Mouse (Mus musculus): ENCODE measurements around the gene Piezo1.
A peak's percentile ranks its signal among the peaks of the same experiment; 100 is the strongest.

The Piezo1 gene

DNA sequence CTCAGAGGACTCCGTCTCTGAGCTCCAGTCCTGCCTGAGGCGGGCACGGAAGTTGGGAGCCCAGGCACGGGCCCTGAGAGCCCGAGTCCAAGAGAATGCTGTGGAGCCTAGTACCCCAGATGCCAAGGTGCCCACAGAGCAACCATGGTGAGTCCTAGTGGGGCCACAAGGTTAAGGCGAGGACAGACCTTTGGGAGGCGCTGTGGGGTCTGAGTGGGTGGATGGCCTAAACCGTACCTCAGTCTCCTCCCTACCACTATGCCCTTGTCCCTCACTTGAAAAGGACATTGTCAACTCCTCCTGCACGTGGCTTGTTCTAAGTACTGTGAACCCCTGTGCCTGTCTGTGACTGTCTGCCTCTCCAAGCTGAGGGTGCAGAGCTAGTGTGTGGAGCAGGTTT lies 18.2 kb upstream of the Piezo1 start:
- no peak for DNase-seq

DNA sequence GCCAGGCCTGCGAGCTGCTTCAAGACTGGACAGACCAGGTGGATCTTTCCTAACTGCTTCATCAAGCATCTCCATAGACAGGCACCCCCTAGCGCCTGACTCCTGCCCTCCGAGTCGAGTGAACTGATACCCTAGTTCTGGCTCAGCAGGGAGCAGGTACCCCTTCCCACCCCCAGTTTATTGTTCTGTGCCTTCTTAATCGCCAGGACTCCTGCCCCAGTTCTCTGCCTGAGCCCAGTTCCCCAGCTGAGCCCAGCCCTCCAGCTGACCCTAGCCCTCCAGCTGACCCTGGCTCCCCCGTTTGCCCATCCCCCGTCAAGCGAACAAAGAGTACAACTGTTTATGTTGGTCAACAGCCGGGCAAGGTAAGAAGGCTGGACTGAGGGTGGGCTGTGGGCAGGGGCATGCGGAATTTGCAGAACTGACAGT lies 17.8 kb upstream of the Piezo1 start:
- no peak for DNase-seq

DNA sequence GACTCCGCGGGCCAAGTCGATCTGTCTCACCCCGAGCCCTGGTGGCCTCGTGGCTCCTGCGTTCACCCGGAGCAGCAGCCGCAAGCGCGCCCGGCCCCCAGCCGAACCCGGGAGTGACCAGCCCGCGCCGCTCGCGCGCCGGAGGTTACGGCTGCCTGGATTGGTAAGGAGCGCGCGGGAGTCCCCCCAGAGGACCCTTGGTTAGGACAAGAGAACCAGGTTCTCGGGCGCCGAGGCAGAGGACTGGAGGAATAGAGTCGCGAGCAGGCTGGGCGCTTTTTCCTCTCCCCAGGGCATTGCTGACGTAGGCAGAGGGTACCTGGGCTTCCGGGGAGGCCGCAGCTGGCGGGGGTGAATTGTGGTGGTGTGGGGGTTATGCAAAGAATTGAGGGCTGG lies 17.0 kb upstream of the Piezo1 start:
- DNase-seq = no peak

DNA sequence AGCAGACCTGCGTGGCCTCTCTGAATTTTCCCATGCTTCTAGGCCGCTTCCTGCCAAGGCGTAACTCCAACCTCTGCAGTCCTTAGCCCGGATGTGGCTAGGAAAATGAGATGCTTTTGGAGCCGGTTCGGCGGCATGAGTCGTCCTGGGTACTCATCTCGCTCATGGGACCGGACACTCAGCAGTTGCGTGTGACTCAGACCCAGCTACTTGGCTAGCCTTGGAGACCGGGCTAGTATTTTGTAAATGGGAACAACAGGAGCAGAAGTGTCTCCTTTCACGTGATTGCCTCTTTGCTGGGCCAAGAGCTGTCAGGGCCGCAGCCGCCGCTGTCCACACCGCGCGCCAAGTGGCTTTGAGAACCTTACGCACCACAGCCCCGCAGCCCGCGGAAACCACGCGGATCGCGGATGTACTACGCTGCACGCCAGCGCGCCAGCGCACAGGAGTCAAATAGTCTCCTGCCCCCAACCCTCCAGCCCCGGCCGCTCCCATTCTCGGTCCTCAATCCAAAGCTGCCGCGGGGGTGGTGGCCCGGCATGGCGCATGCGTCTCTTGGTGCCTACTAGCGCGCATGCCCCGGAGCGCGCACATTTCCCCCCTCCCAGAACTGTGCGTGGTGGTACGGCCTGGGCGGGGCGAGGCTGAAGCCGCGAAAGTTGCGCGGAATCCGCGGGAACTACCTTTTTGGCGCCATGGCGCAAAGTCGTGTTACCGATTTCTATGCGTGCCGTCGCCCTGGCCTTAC lies 16.4 kb upstream of the Piezo1 start, which contains the start of gene Cdt1:
Gene Cdt1 (plus strand): TSS at position 655 of the 748 bp plus-strand sequence.
- DNase-seq = peak; percentile 95

DNA sequence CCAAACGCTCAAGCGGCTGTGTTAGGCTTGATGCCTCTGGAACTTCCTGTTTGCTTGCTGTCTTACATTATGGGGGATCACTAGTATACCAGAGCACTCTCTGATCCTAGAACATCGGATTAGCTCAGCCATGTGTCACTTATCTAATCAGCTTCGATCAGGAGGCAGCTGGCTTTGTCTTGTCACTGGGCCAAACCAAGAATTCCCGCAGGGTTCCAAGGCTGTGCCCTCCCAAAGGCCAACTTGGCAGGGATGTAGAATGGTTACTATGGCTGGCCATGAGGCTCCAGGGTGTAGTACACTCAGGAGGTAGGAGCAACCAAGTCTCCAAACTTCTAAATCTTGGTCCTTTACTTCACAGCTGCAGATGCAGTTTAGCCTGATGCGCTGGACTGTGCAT lies 15.6 kb upstream of the Piezo1 start:
- DNase-seq = no peak

DNA sequence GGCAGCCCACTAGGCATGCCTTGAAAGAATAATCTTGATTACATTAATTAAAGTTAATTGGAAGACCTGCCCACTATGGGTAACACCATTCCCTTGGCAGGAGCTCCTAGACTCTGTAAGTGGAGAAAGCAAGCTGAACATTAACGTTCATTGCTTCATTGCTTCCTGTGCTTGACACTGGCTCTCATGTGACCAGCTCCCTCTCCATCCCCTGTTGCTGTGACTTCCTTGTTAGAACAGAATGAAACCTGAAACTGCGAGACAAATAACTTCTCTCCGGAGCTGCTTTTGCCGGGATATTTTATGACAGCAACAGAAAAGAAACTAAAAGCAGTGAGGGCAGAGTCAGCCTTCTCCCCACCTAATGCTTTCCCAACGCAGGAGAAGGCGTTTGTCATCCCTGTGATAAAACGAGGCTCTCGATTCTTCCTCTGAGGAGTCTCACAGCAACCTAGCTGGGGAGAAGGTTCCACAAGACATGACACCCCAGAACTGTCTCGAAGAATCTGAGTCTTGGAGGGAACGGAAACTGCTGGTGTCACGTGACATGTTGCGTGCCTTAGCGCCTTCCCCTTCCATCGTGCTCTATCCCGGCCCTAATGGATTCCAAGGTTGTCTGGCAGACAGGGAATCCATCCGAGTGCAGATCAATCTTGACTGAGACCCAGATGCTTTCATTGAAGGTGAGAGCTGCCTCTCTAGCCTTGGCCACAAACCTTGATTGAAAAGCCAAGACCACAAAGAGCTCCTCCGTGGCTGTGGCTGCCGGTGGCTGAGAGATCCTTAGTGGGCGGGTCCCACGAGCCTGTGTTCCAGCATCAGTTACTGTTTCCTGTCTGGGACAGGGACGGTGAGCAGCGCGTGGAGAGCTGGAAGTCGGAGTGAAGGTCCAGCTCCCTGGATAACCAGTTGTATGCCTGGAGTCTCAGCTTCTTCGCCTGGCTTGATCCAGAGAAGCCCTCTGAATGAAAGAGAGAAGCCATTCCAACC lies 13.5 kb upstream of the Piezo1 start:
- no peak for DNase-seq

DNA sequence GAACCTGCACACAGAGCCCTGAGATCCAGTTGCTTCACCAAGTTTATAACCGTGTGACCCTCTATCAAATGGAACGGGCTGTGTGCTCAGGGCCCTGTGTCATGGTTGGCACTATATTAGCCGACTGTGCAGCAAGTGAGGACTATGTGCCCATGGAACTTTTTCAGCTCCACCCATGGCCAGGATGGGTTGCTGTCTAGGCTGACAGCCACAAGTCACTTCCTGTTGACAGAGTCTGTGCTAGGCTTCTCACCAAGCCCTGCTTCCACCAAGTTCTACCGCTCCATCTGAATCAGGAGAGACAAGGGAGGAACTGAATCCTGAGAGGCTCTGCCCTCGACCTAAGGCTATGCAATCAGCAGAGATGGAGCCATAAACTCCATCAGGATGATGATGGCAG lies 10.1 kb upstream of the Piezo1 start:
- DNase-seq = no peak

DNA sequence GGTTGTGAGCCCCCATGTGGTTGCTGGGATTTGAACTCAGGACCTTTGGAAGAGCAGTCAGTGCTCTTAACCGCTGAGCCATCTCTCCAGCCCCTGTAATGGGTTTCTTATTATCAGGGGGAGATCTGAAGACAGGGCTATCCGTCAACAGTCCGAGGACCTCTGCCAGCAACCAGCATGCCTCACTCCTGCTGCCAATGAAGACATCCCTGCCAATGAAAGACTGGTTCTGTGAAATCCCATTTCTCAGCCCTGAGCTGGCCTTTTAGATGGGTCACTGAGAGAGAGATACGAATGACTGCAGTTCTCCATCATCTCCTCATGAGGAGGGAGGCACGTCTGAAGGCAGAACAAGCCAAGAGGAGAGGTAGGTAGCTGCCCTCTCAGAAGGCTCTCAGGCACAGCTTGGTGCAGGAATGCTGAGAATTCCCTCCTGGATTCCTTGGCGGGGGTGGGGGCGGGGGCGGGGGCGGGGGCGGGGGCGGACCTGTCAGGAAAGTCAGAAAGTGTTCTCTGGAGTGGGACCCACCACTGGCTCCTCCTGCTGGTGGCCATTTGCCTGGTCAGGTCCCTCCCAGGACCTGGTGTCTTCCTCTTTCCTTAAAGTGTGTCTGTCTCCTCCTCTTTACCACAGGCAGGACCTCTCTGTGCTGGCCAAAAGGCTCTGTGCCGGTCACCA lies 7.7 kb upstream of the Piezo1 start:
- no peak for DNase-seq

DNA sequence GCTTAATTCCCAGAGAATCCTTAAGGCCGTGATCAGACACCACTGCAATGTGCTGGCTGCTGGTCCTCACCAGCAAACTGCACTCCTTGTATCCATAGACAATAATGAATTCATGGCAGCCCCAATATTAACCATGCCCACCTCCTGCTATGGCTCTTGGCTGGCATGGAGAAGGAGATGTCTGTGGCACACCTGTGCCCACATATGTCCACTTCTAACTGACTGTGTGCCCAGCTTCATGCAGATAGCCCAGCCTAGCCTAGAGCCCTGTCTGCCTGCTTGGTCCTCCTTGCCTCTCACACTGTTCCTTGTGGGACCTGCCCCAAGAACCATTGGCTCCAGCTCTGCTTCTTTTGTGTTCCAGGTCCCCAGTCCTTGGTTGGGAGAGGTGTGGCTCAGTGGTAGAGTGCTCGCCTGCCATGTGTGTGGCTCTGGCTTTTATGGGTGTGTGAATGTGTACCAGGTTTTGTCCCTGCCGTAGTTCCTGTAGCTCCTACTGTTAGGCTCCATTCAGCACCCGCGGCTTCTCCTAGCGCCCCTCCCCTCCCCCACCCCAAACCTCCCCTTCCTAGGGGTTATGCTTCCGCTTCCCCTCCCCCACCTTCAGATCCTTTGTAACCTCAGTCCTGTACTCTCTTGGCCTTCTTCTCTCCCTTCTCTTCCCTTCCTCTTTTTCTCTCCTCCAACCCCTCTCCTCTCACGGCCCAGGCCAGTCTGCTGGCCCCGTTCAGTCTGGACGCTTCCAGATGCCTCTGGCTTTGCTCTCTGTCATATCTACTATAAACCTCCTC lies 6.3 kb upstream of the Piezo1 start:
- no peak for DNase-seq

DNA sequence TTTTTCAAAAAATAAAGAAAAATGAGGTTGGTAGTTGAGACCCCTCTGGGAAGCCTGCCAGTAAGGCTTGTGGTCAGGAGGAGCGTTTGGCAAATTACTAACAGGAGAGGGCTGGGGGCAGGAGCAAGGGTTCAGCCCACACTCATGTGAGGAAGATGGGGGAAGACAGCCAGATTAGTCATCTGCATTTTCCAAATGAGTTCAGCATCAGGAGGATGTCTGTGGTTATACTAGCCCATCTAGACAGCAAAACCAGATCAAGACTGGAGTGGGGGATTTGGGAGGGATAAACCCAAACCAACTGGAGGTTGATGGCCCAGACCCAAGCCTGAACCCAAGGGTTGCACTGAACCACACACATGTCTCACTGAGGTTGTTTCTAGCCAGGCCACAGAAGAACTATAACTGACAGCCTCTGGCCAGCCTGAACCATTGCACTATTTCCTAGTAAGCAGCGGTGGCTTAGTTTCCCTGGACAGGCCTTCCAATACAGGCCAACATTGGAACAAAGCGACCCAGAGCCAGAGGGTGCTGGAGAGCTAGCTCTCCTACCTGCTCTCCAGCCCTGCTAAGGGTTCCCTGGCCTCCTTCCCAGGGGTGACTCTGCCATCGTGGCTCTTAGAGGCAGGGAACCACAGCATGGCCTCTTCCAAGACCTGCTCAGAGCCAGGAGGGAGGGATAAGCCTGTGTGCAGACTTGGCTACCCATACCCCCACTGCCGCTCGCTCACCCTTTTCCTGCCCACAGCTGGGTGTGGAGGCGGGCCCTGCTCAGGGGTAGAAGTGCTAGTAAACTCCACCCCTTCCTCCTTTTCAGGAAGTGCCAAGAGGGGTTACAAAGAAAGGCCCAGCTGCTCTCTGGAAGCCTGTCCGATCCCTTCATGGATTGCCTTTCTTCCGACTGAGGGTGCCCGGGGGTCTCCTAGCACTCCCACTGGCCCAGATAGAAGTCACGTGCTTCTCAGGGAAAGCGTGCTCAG lies 5.2 kb upstream of the Piezo1 start:
- peak; percentile 43 for DNase-seq

DNA sequence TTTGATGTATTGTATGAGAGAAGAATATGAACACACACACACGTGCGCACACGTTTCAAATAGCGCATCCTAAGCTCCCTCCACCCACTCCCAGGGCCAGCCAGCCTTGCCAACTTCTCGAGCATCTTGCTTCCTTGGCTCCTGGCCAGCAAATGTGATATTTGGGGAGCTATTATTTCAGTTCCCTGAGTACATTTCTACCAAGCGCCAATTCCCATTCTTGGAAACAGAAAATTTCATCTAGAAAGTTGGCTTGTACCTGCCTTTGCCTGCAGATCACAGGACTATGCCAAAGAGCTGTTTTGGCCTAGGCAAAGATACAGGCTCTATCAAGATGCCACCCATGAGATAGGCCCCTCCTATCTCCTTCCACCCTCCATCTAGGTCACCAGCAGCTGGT lies 3.7 kb upstream of the Piezo1 start:
- no peak for DNase-seq

DNA sequence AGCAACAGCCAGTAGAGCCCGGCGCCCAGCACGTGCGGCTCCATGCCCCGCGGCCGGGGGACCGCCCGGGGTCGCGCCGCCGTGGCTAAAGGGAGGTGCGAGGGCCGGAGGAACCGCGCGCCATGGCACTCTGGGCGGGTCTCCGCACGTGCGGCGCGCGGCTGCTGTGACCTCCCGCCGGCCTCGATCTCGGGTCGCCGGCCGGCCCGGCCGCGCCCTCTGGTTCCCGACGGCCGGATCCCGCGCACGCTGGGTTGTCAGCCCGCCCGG lies 199 bp downstream of the Piezo1 start:
- DNase-seq = no peak

DNA sequence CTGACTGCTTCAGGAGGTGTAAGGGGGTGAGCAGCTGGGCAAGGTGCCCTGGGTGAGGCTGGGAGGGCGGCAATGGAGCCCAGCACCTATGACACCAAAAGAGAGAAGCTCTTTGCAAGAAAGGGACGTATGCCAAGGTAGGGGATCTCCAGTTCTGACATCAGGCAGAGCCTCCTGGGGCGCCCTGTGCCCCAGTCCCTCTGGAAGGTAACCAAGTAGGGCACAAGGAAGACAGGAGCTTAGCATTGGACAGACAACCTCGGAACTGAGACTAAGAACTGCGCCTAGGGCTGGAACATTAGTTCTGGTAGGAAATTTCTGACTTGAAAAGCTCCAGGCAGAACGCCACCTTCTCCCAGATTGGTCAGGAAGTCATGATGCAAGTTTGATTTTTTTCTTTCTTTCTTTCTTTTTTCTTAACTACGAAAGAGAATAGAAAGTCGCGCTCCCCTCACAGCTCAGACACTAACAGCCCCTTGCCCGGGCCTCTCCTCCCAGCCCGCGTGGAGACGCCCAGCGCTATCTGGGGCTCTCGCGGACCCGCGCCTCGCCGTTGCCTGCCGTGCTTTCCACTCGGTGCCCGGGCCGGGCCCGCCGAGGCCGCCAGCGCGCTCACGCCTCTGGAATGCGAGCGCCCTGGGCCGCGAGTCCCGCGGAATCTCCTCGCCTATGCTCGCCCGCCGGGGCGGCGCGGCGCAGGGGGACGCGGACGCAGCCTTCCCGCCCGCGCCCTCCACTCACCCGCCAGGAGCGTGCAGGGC lies 715 bp downstream of the Piezo1 start:
- peak; percentile 74 for DNase-seq

DNA sequence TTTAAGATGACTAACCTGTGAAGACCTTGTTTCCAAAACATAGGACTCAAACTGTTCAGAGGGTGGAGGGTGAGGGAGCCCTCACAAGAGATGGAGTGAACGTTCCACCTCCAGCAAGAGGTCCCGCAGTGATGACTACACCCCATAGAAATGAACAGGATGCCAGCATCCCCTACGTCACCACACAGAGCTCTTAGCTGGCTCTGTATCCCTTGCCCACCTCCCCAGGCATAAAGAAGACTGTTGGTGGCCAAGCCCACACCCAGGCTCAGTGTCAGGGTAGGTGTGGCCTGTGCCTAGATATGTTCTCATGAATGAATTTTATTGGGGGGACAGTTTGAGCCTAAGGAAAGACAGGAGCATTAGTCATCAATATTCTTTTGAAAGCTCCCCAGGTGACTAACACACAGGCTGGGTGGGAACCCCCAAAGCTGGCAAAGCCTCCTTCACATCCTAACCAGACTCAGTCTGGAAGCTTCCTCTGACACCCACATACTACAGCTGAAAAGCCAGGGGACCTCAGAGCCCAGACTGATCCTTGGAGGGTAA lies 2.2 kb downstream of the Piezo1 start:
- DNase-seq = no peak

DNA sequence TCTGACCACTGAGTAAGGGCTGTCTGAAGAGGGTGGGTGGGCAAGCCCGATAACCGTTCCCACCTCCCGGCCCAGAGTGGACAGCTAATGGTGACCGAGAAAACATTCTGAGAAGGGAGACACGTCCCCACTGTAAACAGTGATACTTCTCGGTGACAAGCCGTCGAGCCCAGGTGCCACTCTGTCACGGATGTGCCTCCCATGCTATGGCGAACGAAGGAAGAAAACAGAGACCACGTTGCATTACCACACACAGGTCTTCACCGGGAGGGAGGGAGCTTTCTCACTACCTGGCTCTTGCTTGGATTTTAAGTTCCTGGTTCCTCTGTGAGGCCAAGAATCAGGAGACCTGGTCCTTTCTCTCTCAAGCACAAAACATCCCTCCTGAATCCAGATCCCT lies 2.8 kb downstream of the Piezo1 start:
- DNase-seq = no peak

DNA sequence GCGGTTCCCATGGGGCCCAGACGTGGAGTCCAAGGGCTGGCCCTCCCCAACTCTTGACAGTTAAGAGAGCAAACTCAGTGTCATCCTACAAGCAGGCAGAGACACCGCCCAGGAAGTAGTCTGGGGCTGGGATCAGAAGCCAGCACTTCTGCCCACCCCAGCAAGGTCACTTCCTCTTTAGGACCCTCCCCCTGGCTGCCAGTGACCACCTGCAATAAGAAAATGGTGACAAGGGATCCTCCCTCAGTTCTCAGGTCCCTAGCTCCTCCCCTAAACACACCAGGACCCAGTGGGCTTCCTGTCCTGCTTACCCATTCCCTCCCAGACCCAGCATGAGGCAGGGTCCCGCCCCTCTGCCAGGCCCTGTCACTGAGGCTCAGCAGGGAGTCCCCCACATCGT lies 3.3 kb downstream of the Piezo1 start:
- no peak for DNase-seq

DNA sequence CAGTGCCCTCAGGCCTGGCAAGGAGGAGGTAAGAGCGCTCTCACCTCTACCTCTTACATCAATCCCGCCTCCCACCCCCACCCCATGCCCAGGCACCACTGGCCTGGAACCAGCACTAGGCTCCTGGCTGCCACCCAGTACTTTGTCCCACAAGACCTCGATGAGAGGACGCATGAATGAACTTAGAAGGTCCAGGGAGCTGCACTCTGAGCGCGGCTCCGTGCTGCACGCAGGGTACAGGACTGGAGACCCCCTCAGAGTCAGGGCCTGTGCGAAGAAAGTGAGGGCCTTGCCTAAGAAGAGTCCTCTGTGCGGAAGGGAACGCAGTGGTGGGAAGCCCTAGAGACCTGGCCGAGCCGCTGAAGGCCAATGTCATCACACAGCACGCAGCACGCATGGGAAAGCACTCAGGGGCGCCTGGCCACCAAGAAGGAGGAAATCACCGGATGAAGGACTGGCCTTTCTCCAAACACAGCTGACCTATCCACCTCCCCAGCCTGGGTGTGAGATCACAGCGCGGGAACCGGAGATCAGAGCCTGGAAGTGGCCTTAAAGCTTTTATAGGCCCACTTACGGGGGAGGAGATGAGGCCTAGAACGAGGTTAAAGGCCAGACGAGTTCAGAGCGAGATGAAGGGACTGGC lies 4.2 kb downstream of the Piezo1 start:
- DNase-seq = peak; percentile 88

DNA sequence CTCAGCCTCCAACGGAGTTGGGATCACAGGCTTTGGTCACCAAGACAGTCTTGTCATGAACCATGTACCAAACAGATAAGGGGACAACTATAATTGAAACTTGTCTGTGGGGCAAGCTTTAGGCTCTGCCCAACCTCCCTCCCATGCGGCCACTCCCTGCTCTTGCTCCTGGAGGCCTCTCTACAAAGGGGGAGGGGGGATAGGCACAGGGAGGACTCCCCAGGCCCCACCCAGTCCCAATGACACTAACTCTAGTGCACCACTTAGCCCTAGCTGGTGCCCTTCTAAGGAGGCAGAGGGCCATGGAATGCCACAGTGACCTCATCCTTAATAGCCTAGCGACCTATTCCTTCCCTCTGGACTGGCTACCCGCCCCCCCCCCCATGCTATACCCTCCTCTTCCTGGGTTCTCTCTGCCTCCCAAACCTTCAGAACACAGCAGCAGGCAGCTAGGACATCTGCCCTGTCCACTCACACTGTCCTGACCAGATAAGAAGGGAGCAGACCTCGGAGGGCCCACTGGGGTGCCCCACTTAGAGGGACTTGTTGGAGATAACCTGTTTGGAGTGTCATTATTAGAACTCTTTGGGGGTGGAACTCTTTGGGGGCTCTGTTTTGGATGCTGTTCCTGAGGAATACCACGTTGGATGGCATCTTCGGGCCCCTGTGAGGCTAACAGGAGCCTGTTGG lies 4.9 kb downstream of the Piezo1 start:
- DNase-seq = no peak

DNA sequence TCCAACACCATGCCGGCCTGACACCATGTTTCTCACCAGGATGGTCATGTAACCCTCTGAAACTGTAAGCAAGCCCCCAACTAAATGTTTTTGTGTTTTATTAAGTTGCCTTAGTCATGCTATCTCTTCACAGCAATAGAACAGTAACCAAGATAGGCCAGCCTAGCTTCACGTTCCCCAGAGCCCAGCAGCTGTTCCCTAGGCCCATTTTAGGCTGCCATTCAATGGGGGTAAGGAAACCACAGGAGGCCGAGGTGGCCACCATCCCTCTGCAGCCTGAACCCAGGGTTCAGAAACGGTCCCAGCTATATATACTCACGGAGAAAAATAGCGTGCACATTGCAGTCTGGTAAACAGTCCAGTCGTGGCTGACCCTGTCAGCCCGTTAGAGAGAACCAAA lies 7.0 kb downstream of the Piezo1 start:
- DNase-seq = no peak

Measured in kidney, adult 18-20 months (tissue).